Mouse (Mus musculus) midbrain, postnatal 0 days (tissue): ENCODE data around the gene Tiam1. TPM values are rescaled to one million over a fixed set of nuclear protein-coding genes. Genes with fewer than 3 reads are reported as not detected.

ENCODE experiments used
- ATAC-seq: fragments of 200-750 bp; cut with Nextera tagmentation; 2 replicates; pipeline ENCODE4 v1.8.0; 2017; ENCODE audit warnings: moderate number of reproducible peaks, mild to moderate bottlenecking, moderate TSS enrichment, moderate library complexity; ENCODE audit not compliant: low FRiP score
- DNase-seq: peaks from one replicate; pipeline ENCODE4 v3.0.0-alpha.2; 2015; ENCODE audit warnings: low spot score
- H3K27ac ChIP-seq: fragments of 300-500 bp; sonication (generic); 2 replicates; pipeline ENCODE4 v1.5.1; 2014; ENCODE audit warnings: low read depth, mild to moderate bottlenecking, low read length, mixed read lengths
- H3K27me3 ChIP-seq: fragments of 300-500 bp; sonication (generic); 2 replicates; pipeline ENCODE4 v1.6.1; 2014; ENCODE audit warnings: low read length, control low read depth, mixed read lengths; ENCODE audit not compliant: insufficient read depth
- H3K36me3 ChIP-seq: fragments of 300-500 bp; sonication (generic); 2 replicates; pipeline ENCODE4 v1.6.1; 2014; ENCODE audit warnings: low read length, control low read depth, mixed read lengths; ENCODE audit not compliant: insufficient read depth
- H3K4me1 ChIP-seq: fragments of 300-500 bp; sonication (generic); 2 replicates; pipeline ENCODE4 v1.6.1; 2014; ENCODE audit warnings: mild to moderate bottlenecking, control low read depth, antibody characterized with exemption, low read length, mixed read lengths; ENCODE audit not compliant: insufficient read depth
- H3K4me2 ChIP-seq: fragments of 300-500 bp; sonication (generic); 2 replicates; pipeline ENCODE4 v1.6.1; 2014; ENCODE audit warnings: low read depth, mild to moderate bottlenecking, low read length, mixed read lengths; ENCODE audit not compliant: poor library complexity, severe bottlenecking
- H3K4me3 ChIP-seq: fragments of 300-500 bp; sonication (generic); 2 replicates; pipeline ENCODE4 v1.5.1; 2014; ENCODE audit warnings: low read depth, mild to moderate bottlenecking, low read length, moderate library complexity
- H3K9ac ChIP-seq: fragments of 300-500 bp; sonication (generic); replicated peaks from 2 replicates; pipeline ENCODE4 v1.6.1; 2014; ENCODE audit warnings: mild to moderate bottlenecking, low read length, moderate library complexity, mixed read lengths; ENCODE audit not compliant: poor library complexity, severe bottlenecking
- H3K9me3 ChIP-seq: fragments of 300-500 bp; sonication (generic); 2 replicates; pipeline ENCODE4 v1.6.1; 2016; ENCODE audit warnings: low read length, control low read depth
- CTCF ChIP-seq: IDR thresholded peaks from 2 replicates; pipeline ENCODE4 v1.5.1; 2016; ENCODE audit warnings: antibody characterized with exemption, mild to moderate bottlenecking
- WGBS: fragments of 180-500 bp; shearing (Covaris S2); extraction: QIAGEN DNeasy Blood & Tissue Kit; methylation state at CpG from one replicate; pipeline ENCODE4 v1.1.7; 2014; 5-methylcytosine and 5-hydroxymethylcytosine counted together
- polyA plus RNA-seq: library from polyadenylated mRNA; unstranded; fragments of >200 nt; fragmentation: Nextera tagmentation; extraction: Ambion mirVana; gene quantifications from 2 replicates; pipeline ENCODE4 v1.2.1, GENCODE M21; 2015
- total RNA-seq: library from RNA; depleted of rRNA; stranded (reverse); fragments of >200 nt; gene quantifications from 2 replicates; pipeline ENCODE4 v1.2.3, GENCODE M21; 2014

Gene Tiam1
- total and polyA plus RNA-seq, 2 experiments from 2014 or later, result 17.6 to 26.9 TPM

DNA sequence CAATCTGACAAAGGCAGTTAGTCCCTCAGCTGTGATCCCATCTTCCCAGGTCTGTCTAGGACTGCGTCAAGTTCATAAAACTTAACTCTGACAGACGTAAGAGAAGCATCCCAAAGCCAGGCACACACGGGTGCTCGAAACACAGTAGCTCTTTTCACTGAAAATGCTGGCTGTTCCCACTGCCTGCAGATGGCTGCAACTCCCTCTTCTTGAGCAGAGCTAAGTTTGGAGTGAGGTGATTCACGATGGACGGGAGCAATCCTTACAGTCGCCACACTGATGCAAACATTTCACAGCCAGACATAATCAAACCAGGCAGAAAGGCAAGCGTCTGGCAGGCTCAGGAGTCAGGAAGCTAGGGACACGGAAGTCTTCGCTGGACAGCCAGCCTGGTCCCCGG is 91.2 kb downstream of the Tiam1 start:
- Histone ChIP-seq H3K27ac (no peak overlapping the region), H3K9ac (no peak overlapping the region)
- ATAC-seq, result no peak

DNA sequence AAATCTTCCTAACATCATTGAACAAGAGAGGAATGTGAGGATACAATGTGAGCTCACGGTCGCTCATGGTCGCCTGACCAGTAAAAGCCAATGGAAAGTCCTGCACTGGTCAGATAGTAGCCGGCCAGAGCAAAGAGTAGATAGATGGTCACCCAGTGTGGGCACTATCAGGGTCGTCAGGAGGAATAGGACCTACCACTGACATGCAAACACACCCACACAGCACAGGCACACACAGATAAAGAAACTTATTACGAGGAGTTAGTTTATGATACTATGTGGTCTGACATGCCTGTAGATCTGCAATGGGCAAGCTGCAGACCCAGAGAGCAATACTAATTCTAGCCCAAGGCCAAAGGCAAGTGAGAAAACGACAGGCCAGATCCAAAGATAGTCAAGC is 92.5 kb downstream of the Tiam1 start:
- no peak for TF ChIP-seq CTCF
- WGBS, result 87% methylated on average over 7 of the region's 7 CpGs
- no peaks in the 10 kb centered on the region for H3K27me3 ChIP-seq
- H3K9me3 ChIP-seq, result no peaks in the 10 kb centered on the region
- H3K4me1 ChIP-seq, result no peaks in the 10 kb centered on the region
- no peaks in the 10 kb centered on the region for H3K36me3 ChIP-seq
- no peak overlapping the region for H3K4me3 ChIP-seq
- DNase-seq (no peak), ATAC-seq (no peak)
- no peak overlapping the region for H3K27ac ChIP-seq
- no peak overlapping the region for H3K9ac ChIP-seq
- no peak overlapping the region for H3K4me2 ChIP-seq

More for the DNA sequence above, 91.2 kb downstream of the Tiam1 start:
- no peak overlapping the region for H3K4me3 ChIP-seq
- DNase-seq, result no peak
- no peak overlapping the region for H3K4me2 ChIP-seq
- 79% methylated on average over 11 of the region's 11 CpGs for WGBS
- no peaks in the 10 kb centered on the region for H3K36me3 ChIP-seq
- no peaks in the 10 kb centered on the region for H3K27me3 ChIP-seq
- no peak for TF ChIP-seq CTCF
- H3K4me1 ChIP-seq, result no peaks in the 10 kb centered on the region
- no peaks in the 10 kb centered on the region for H3K9me3 ChIP-seq

DNA sequence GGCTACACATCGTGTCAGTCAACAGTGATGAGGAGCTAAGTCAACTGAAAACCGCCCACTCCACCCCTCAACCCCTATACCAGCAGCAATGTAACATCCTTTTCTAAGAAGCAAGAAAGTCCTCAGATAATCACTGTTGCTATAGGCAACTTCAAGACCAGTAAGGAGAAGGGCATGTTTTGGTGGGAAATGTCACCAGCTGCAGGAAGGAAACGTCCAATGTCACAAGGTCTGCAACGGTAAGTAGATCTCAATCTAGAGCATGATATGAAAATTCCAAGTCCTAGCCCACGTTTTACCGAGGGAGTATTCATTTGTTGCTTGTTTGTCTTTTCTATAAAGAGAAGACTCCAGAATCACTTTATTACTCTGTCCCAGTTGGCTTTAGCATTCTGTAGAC is 95.7 kb downstream of the Tiam1 start:
- Histone ChIP-seq H3K9ac (no peak overlapping the region), H3K36me3 (no peaks in the 10 kb centered on the region), H3K27me3 (no peaks in the 10 kb centered on the region), H3K4me2 (no peak overlapping the region), H3K9me3 (no peaks in the 10 kb centered on the region), H3K4me3 (no peak overlapping the region), H3K27ac (no peak overlapping the region), H3K4me1 (no peaks in the 10 kb centered on the region)
- DNase-seq (no peak), ATAC-seq (no peak)
- no peak for TF ChIP-seq CTCF
- WGBS, result 90% methylated on average over 6 of the region's 6 CpGs

DNA sequence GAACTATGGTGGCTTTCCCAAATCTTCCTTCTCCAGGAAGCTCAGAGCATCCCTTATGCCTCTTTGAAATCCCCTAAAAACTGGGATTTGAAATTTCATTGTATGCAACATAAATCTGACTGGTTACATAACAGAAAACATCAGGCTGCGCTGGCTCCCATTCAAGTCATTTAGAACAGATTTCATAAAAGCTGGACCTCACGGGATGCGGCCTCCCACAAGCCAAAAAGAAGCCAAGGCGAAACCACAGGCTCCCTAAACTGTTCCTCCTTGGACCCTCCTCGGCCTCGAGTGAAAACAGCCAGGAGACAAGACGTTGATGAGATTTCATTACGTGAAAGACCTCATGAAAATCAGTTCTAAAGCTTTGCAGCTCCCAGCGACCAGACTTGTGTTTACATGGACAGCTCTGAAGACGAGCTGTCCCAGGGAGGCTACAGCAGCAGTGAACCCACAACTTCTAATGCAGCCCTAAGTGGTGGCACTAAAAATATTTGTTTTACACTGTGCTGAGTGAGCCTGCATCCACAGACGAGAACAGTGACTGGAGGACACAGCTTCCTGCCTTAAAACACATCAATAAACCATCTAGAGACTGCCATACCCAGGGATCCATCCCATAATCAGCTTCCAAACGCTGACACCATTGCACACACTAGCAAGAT is 96.9 kb downstream of the Tiam1 start:
- no peak overlapping the region for H3K4me3 ChIP-seq
- ATAC-seq (no peak), DNase-seq (no peak)
- no peak overlapping the region for H3K9ac ChIP-seq
- no peaks in the 10 kb centered on the region for H3K9me3 ChIP-seq
- no peak overlapping the region for H3K4me2 ChIP-seq
- H3K4me1 ChIP-seq, result peaks cover 1% of the 10 kb centered on the region; the same call in 1 of the 2 replicates
- H3K27ac ChIP-seq, result no peak overlapping the region
- TF ChIP-seq CTCF, result no peak
- no peaks in the 10 kb centered on the region for H3K36me3 ChIP-seq
- WGBS, result 84% methylated on average over 12 of the region's 12 CpGs
- H3K27me3 ChIP-seq, result no peaks in the 10 kb centered on the region

DNA sequence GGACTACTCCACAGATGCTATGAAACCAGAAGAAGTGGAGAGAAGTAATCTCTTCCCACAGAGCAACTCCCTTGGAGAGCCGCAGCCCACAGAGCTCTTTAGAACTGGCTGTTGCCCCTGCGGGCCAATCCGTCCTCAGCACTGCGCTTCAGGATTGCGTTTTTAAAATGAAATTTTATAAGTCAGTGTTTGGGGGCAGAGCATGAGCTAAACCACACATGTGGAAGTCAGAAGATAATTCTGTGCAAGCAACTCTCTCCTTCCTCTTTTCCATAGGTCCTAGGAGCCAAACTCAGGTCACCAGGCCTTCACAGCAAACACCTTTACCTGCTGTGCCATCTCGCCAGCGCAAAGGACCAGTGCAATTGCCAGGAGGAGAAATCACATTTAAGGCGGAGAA is 98.0 kb downstream of the Tiam1 start:
- Histone ChIP-seq H3K4me1 (peaks cover 5% of the 10 kb centered on the region; the same call in 1 of the 2 replicates), H3K36me3 (no peaks in the 10 kb centered on the region), H3K4me2 (no peak overlapping the region), H3K9ac (no peak overlapping the region), H3K27ac (no peak overlapping the region), H3K27me3 (no peaks in the 10 kb centered on the region), H3K9me3 (no peaks in the 10 kb centered on the region), H3K4me3 (no peak overlapping the region)
- no peak for TF ChIP-seq CTCF
- DNase-seq (no peak), ATAC-seq (no peak)
- WGBS, result 97% methylated on average over 8 of the region's 8 CpGs

GRCm38 (mm10) chr16:90044004-90044754 is 99.4 kb downstream of the Tiam1 start:
- H3K27ac ChIP-seq, result no peak overlapping the region
- WGBS, result 87% methylated on average over 21 of the region's 21 CpGs
- TF ChIP-seq CTCF, result no peak

More at GRCm38 (mm10) chr16:90044004-90044754, 99.4 kb downstream of the Tiam1 start:
- no peak overlapping the region for H3K9ac ChIP-seq
- DNase-seq, result no peak
- no peak overlapping the region for H3K4me3 ChIP-seq
- H3K9me3 ChIP-seq, result no peaks in the 10 kb centered on the region
- no peak for ATAC-seq
- H3K27me3 ChIP-seq, result no peaks in the 10 kb centered on the region
- H3K36me3 ChIP-seq, result no peaks in the 10 kb centered on the region
- H3K4me1 ChIP-seq, result peaks cover 5% of the 10 kb centered on the region; the same call in 1 of the 2 replicates
- H3K4me2 ChIP-seq, result no peak overlapping the region
